Mouse (Mus musculus) cerebral cortex, adult 2 months (tissue): ENCODE results near the gene Dscaml1.

Experiments
- WGBS: fragments of 180-500 bp; shearing (Covaris S2); methylation state at CpG from one replicate; pipeline ENCODE4 v1.1.7; 2018; 5-methylcytosine and 5-hydroxymethylcytosine counted together

Gene Dscaml1

GRCm38 (mm10) chr9:45411803-45412202 lies 14.6 kb upstream of the Dscaml1 start:
- WGBS, result 14% methylated on average over 7 of the region's 7 CpGs

DNA sequence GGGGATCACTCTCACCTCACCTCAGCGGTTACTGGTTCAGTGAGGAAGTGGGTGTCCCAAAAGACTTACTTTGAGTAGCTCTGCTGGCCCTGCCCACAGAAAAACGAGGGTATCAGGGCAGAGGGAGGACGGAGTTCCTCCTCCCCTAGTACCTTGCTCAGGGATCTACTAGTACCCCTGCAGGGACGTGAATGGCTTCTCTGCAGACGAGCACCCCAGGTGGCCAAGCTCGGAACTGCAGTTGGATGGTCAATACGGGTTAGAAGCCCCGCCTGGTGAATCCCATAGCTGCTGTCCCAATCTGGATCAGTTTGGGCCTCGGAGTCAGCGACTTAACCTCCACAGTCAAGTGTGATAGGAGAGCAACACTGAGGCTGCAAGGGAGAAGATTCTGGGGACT lies 14.1 kb upstream of the Dscaml1 start:
- WGBS, result 5% methylated on average over 10 of the region's 10 CpGs

DNA sequence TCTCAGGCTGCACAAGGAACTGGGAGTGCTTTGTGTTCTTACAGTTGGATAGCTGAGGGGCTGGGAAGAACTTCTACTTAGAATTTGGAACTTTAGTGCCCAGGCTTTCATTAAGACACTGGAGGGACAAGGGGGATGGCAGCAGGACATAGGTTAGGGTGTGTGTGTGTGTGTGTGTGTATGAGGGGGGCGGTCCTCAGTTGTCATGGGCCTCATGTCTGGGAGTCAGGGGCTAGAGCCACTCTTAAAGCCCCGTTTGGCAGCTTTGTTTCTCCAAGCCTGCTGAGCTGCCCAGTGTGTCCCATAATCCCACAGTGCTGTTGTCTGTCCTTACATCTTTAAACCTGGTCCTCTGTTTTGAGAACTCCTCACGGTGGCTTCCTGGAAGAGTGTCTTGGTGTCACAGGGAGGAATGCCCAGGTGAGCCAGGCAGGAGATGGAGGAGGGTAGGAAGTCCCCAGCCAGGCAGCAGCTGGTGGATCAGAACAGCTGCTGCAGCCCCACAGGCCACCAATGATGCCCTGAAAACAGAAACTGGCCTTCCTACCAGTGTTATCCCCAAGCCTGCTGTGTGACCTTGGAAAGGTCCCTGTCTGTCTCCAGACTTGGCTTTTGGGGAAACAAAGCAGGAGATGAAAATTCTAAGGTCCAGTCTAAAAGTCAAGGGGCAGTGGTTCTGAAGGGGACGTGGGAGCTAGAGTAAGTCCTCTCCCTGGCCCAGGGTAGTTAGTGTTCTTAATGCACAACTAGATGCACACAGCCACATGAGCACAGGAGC lies 13.5 kb upstream of the Dscaml1 start:
- WGBS, result 78% methylated on average over 4 of the region's 4 CpGs

GRCm38 (mm10) chr9:45413478-45414140 lies 12.8 kb upstream of the Dscaml1 start:
- 68% methylated on average over 5 of the region's 5 CpGs for WGBS

DNA sequence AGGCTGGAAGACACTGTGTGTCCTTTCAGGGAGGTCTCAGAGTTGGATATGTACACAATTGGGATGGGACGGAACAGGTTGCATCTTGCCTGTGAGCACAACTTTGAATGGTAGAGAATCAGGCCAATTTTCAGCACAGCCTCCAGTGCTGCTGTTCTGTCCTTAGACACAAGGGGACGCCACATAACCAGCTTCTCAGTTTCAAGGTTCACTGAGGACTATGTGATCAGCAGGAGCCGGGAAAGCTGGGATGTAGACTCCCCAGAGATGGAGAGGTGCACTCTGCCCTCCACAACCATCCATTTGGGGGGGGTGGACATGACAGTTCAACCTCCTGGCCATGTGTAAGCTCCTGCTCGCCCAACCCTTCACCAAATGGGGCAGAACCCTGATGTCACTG lies 10.5 kb upstream of the Dscaml1 start:
- 43% methylated on average over 4 of the region's 4 CpGs for WGBS

- 27% methylated on average over 8 of the region's 8 CpGs for WGBS
Observed at GRCm38 (mm10) chr9:45417245-45417644, 9.2 kb upstream of the Dscaml1 start.

DNA sequence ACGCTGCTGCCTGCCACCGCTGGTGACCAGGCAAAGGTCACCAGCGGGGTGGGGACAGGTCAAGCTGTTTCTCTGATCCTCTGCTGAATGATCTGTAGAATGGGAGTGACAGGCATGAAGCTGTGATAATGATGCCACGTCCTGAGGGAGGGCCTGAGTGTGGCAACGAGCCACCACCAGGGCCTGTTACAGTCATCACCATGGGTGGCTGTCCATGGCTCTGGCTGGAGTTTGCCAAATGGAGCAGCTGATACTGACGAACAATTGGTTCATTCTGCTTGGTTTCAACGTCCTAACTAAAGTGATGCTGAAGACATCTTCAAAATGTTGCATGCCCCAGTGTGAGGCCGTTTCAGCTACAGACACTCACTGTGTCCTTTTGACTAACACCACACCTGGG lies 8.2 kb upstream of the Dscaml1 start:
- WGBS, result 69% methylated on average over 8 of the region's 8 CpGs

- WGBS, result 72% methylated on average over 8 of the region's 8 CpGs
Observed at GRCm38 (mm10) chr9:45421209-45421608, 5.2 kb upstream of the Dscaml1 start.

DNA sequence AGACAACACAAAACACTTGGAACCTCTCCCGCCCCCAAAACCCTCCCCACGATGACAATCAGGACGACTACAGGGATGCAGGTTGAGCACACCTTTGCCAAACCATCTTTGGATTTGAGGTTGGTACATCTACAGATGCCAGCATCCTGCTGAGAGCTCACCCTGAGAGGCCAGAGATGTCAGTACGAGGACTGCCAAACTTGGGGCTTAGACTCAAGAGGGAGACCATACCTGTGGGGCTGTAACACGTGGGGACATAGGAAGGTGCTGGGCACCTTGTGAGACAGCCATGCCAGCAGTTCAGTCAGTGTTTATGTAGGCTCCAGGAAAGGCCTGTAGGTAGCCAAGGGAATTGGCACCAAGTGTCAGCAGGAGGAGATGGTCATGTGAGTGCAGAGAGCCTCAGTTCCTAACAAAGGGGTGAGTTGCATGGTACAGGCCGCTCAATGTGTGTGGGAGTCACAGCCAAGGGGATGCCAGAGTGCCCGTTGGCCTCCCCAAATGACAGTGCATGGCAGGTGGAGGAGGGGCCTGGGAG lies 3.6 kb upstream of the Dscaml1 start:
- 82% methylated on average over 7 of the region's 7 CpGs for WGBS

DNA sequence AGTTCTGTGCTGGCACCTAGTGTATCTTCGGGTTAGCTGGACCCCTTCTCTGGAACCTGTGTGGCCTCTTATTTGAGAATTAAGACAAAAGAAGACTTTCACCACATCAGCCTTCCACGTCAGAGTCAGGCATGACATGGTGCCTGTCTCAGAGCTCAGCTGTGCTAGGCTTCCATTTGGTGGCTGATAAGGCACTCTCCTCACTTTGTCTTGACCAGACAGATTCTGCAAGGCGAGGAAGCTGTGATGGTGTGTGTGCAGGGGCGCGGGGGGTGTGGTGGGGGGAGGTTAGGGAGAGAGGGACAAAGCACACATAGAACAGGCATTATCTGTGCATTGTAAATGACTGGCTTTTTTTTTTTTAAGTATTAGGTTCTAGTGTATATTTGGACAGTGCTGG lies 3.0 kb downstream of the Dscaml1 start:
- WGBS, result 38% methylated on average over 5 of the region's 5 CpGs

GRCm38 (mm10) chr9:45429951-45430697 lies 3.7 kb downstream of the Dscaml1 start:
- 3% methylated on average over 54 of the region's 54 CpGs for WGBS

DNA sequence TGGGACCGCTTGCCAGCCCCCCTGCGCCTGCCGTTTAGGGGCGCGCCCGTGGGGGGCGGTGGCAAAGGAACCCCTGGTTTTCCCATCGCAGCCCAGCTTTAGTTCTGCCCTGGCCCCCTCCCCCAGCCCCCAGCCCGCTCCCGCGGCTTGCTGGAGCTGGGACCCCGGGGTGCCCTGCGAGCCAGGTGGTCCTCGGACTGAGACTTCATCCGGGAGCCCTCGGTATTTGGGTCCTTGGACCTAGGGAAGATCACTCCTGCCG lies 4.2 kb downstream of the Dscaml1 start:
- WGBS, result 2% methylated on average over 17 of the region's 17 CpGs

DNA sequence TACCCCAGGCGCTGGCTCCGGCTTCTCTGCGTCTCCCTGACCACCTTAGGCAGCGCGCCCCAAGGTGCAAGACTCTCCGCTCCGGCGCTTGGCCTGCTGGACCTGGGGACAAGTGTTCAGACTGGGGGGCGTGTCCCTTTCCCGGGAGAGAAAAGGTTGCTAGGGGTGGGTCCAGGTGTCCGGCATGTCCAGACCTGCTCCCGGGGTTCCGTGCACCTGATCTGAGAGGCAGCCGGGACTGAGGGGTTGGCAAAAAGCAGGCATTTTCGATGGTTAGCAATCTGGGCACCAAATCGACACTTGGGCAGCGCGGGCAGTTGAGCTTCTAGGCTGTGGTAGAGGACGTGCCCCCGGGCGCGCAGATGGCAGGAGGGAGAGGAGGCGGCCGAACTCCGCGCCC lies 4.7 kb downstream of the Dscaml1 start:
- 4% methylated on average over 26 of the region's 26 CpGs for WGBS

GRCm38 (mm10) chr9:45432639-45433038 lies 6.2 kb downstream of the Dscaml1 start:
- WGBS, result 19% methylated on average over 12 of the region's 12 CpGs

DNA sequence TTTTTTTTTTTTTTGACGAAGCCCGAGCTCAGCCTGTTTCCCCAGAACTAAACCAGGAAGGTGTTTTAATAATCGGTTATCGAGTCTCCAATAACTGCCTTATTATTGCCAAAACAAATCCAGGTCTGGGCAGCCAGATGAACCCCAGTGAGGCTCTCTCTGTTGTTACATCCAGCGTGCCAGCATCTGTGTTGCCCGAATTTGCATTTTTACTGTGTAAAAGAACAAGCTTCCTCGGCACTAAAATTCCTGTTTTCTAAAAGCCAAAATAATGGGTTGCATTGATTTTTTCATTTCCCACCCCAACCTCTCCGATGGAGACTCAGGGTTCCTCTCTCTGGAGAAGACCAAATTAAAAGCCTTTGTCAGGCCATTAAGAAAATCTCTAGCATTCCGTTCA lies 6.7 kb downstream of the Dscaml1 start:
- 25% methylated on average over 9 of the region's 9 CpGs for WGBS

DNA sequence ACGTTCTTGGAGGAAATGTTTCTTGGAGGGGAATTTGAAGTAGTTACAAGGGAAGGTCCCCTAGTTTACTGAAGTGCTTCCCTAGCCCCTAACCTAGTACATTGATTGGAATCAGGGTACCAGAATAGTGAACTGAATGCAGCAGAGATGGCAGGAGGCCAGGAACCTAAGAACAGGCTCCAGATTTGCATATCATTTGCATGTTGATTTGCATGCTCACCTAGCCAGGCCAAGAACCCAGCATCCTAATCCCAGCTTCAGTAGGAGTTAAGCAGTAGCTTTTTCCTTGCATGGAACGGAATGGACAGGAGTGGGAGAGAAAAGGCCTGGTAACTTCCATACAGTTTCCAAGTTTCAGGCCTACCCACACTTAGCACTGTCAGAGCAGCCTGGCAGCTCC lies 7.7 kb downstream of the Dscaml1 start:
- 30% methylated on average over 2 of the region's 2 CpGs for WGBS

- 67% methylated on average over 4 of the region's 4 CpGs for WGBS
Observed at GRCm38 (mm10) chr9:45439025-45439424, 12.6 kb downstream of the Dscaml1 start.

GRCm38 (mm10) chr9:45440083-45440784 lies 13.8 kb downstream of the Dscaml1 start:
- 62% methylated on average over 16 of the region's 16 CpGs for WGBS

DNA sequence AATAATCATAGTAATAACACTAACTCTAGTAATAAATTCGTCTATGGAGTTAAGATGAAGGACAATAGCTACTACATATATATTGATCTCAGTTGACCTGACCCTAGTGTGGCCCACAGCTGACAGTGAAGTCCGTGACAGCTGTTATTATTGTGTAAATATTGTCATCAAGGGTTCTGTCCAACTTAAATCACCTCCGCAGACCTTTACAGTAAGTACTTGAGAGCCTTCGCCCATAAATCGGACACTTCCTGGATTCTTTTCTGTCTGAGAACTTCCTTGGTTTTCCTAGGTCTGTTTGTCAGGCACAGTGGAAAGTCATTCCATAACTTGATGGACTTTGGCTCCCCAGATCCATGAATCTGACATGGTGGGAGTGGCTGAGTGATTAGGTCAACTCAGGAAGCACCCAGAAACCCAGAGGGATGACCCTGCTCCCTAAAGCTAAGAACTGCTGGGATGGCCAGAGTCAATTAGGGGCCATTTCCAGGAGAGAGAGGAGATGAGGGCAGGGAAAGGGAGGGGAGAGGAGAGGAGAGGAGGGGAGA lies 17.9 kb downstream of the Dscaml1 start:
- WGBS, result 90% methylated on average over 5 of the region's 5 CpGs

- WGBS, result 87% methylated on average over 4 of the region's 4 CpGs
Observed at GRCm38 (mm10) chr9:45449658-45450057, 23.2 kb downstream of the Dscaml1 start.

GRCm38 (mm10) chr9:45451346-45451745 lies 24.9 kb downstream of the Dscaml1 start:
- WGBS, result 90% methylated on average over 4 of the region's 4 CpGs

GRCm38 (mm10) chr9:45454032-45454431 lies 27.6 kb downstream of the Dscaml1 start:
- 56% methylated on average over 10 of the region's 10 CpGs for WGBS
